Mouse (Mus musculus) lung, postnatal 0 days (tissue): ENCODE measurements around the gene Sdr39u1. TPM values are rescaled to one million over a fixed set of nuclear protein-coding genes. Genes with fewer than 3 reads are reported as not detected.

Experiments used
- ATAC-seq: fragments of 200-750 bp; cut with Nextera tagmentation; 2 replicates; pipeline ENCODE4 v1.8.0; 2017; ENCODE audit warnings: moderate library complexity
- DNase-seq: peaks from one replicate; pipeline ENCODE4 v3.0.0-alpha.2; 2016; ENCODE audit warnings: low spot score
- H3K27ac ChIP-seq: fragments of 300-500 bp; sonication (generic); 2 replicates; pipeline ENCODE4 v1.5.1; 2014; ENCODE audit warnings: antibody characterized with exemption, mild to moderate bottlenecking, low read length, mixed read lengths
- H3K27me3 ChIP-seq: fragments of 300-500 bp; sonication (generic); replicated peaks from 2 replicates; pipeline ENCODE4 v1.6.1; 2014; ENCODE audit warnings: low read length, mixed read lengths; ENCODE audit not compliant: insufficient read depth
- H3K36me3 ChIP-seq: fragments of 300-500 bp; sonication (generic); 2 replicates; pipeline ENCODE4 v1.6.1; 2014; ENCODE audit warnings: low read length, mixed read lengths; ENCODE audit not compliant: insufficient read depth
- H3K4me1 ChIP-seq: fragments of 300-500 bp; sonication (generic); 2 replicates; pipeline ENCODE4 v1.6.1; 2014; ENCODE audit warnings: antibody characterized with exemption, low read depth, low read length, mixed read lengths; ENCODE audit not compliant: insufficient read depth
- H3K4me2 ChIP-seq: fragments of 300-500 bp; sonication (generic); replicated peaks from 2 replicates; pipeline ENCODE4 v1.6.1; 2014; ENCODE audit warnings: low read depth, mild to moderate bottlenecking, low read length, moderate library complexity, mixed read lengths
- H3K4me3 ChIP-seq: fragments of 300-500 bp; sonication (generic); 2 replicates; pipeline ENCODE4 v1.5.1; 2014; ENCODE audit warnings: low read depth, low read length
- H3K9ac ChIP-seq: fragments of 300-500 bp; sonication (generic); replicated peaks from 2 replicates; pipeline ENCODE4 v1.6.1; 2014; ENCODE audit warnings: low read depth, mild to moderate bottlenecking
- H3K9me3 ChIP-seq: fragments of 300-500 bp; sonication (generic); 2 replicates; pipeline ENCODE4 v1.6.1; 2016; ENCODE audit warnings: low read length, mixed read lengths
- CTCF ChIP-seq: IDR thresholded peaks from 2 replicates; pipeline ENCODE4 v1.5.1; 2016; ENCODE audit warnings: antibody characterized with exemption, mild to moderate bottlenecking
- EP300 ChIP-seq: IDR thresholded peaks from 2 replicates; pipeline ENCODE4 v1.6.1; 2016; ENCODE audit warnings: antibody characterized with exemption, mild to moderate bottlenecking, control low read depth
- WGBS: fragments of 180-500 bp; shearing (Covaris S2); extraction: QIAGEN DNeasy Blood & Tissue Kit; methylation state at CpG from one replicate; pipeline ENCODE4 v1.1.7; 2014; 5-methylcytosine and 5-hydroxymethylcytosine counted together
- polyA plus RNA-seq: library from polyadenylated mRNA; unstranded; fragments of >200 nt; fragmentation: Nextera tagmentation; extraction: Ambion mirVana; gene quantifications from 2 replicates; pipeline ENCODE4 v1.2.1, GENCODE M21; 2015

Sdr39u1 gene
- polyA plus RNA-seq, 1 experiment from 2014 or later, result 46.3 TPM

GRCm38 (mm10) chr14:55884713-55885113 is 15.4 kb downstream of the Sdr39u1 start, which contains the start of gene Khnyn:
Gene Khnyn (plus strand): TSS chr14:55884947.
- H3K9me3 ChIP-seq, result no peaks in the 10 kb centered on the region
- H3K27me3 ChIP-seq, result no peaks in the 10 kb centered on the region
- peaks cover 17% of the 10 kb centered on the region; the same call in 1 of the 2 replicates for H3K36me3 ChIP-seq
- peak; percentile 98 for DNase-seq
- ATAC-seq, result peak; percentile 98
- peak within 1 kb of the TSS; percentile 92 for H3K9ac ChIP-seq
- H3K4me2 ChIP-seq, result peak within 1 kb of the TSS; percentile 74
- WGBS, result 1% methylated on average over 20 of the region's 30 CpGs
- peaks cover 16% of the 10 kb centered on the region; the same call in 1 of the 2 replicates for H3K4me1 ChIP-seq
- peak within 1 kb of the TSS; percentile 85 for H3K4me3 ChIP-seq
- TF ChIP-seq CTCF, result peak; percentile 10; the same call in 1 of the 2 replicates
- no peak for TF ChIP-seq EP300
- H3K27ac ChIP-seq, result peak within 1 kb of the TSS; percentile 98

GRCm38 (mm10) chr14:55884166-55884565 is 15.9 kb downstream of the Sdr39u1 start, which contains the start of gene Cbln3:
Gene Cbln3 (minus strand): TSS chr14:55884392.
- ATAC-seq, result peak; percentile 46
- 22% methylated on average over 4 of the region's 4 CpGs for WGBS

GRCm38 (mm10) chr14:55883663-55884062 is 16.4 kb downstream of the Sdr39u1 start:
- Histone ChIP-seq H3K4me2 (no peak overlapping the region), H3K9ac (no peak overlapping the region), H3K27ac (no peak overlapping the region), H3K27me3 (no peaks in the 10 kb centered on the region), H3K9me3 (no peaks in the 10 kb centered on the region), H3K36me3 (peaks cover 11% of the 10 kb centered on the region; the same call in 1 of the 2 replicates), H3K4me3 (no peak overlapping the region), H3K4me1 (peaks cover 16% of the 10 kb centered on the region; the same call in 1 of the 2 replicates)
- no peak for ATAC-seq
- TF ChIP-seq EP300 (no peak), CTCF (no peak)
- WGBS, result 85% methylated on average over 12 of the region's 12 CpGs
- no peak for DNase-seq

More at GRCm38 (mm10) chr14:55884166-55884565, 15.9 kb downstream of the Sdr39u1 start, which contains the start of gene Cbln3:
- peak within 1 kb of the TSS; percentile 92 for H3K9ac ChIP-seq
- DNase-seq, result peak; percentile 87
- no peak for TF ChIP-seq CTCF
- no peak for TF ChIP-seq EP300
- H3K36me3 ChIP-seq, result peaks cover 12% of the 10 kb centered on the region; the same call in 1 of the 2 replicates
- no peaks in the 10 kb centered on the region for H3K9me3 ChIP-seq
- peak within 1 kb of the TSS; percentile 98 for H3K27ac ChIP-seq
- no peaks in the 10 kb centered on the region for H3K27me3 ChIP-seq
- H3K4me1 ChIP-seq, result peaks cover 16% of the 10 kb centered on the region; the same call in 1 of the 2 replicates
- H3K4me3 ChIP-seq, result peak within 1 kb of the TSS; percentile 85
- peak within 1 kb of the TSS; percentile 74 for H3K4me2 ChIP-seq

GRCm38 (mm10) chr14:55883149-55883661 is 16.9 kb downstream of the Sdr39u1 start:
- Histone ChIP-seq H3K9ac (no peak overlapping the region), H3K4me3 (no peak overlapping the region), H3K27me3 (no peaks in the 10 kb centered on the region), H3K27ac (no peak overlapping the region), H3K9me3 (no peaks in the 10 kb centered on the region), H3K4me2 (no peak overlapping the region), H3K4me1 (peaks cover 16% of the 10 kb centered on the region; the same call in 1 of the 2 replicates), H3K36me3 (peaks cover 7% of the 10 kb centered on the region; the same call in 1 of the 2 replicates)
- TF ChIP-seq CTCF (no peak), EP300 (no peak)
- ATAC-seq (no peak), DNase-seq (no peak)
- 93% methylated on average over 13 of the region's 13 CpGs for WGBS

GRCm38 (mm10) chr14:55882171-55882641 is 17.9 kb downstream of the Sdr39u1 start:
- H3K36me3 ChIP-seq, result no peaks in the 10 kb centered on the region; the same call in 1 of the 2 replicates
- TF ChIP-seq CTCF (no peak), EP300 (no peak)
- DNase-seq (no peak), ATAC-seq (no peak)
- H3K4me1 ChIP-seq, result peaks cover 21% of the 10 kb centered on the region; the same call in 1 of the 2 replicates
- H3K27ac ChIP-seq, result no peak overlapping the region
- no peak overlapping the region for H3K9ac ChIP-seq
- WGBS, result 50% methylated on average over 6 of the region's 6 CpGs
- no peaks in the 10 kb centered on the region for H3K27me3 ChIP-seq
- H3K4me2 ChIP-seq, result no peak overlapping the region
- no peaks in the 10 kb centered on the region for H3K9me3 ChIP-seq
- H3K4me3 ChIP-seq, result no peak overlapping the region

GRCm38 (mm10) chr14:55880982-55881381 is 19.1 kb downstream of the Sdr39u1 start:
- Histone ChIP-seq H3K9ac (no peak overlapping the region), H3K27ac (no peak overlapping the region), H3K4me1 (peaks cover 12% of the 10 kb centered on the region; the same call in 1 of the 2 replicates), H3K27me3 (no peaks in the 10 kb centered on the region), H3K4me2 (no peak overlapping the region), H3K36me3 (no peaks in the 10 kb centered on the region), H3K4me3 (no peak overlapping the region), H3K9me3 (no peaks in the 10 kb centered on the region)
- DNase-seq (no peak), ATAC-seq (no peak)
- TF ChIP-seq CTCF (no peak), EP300 (no peak)
- 65% methylated on average over 8 of the region's 8 CpGs for WGBS
